25 mouse cellular contexts compared by ENCODE assay signal in the genomic region with DNA sequence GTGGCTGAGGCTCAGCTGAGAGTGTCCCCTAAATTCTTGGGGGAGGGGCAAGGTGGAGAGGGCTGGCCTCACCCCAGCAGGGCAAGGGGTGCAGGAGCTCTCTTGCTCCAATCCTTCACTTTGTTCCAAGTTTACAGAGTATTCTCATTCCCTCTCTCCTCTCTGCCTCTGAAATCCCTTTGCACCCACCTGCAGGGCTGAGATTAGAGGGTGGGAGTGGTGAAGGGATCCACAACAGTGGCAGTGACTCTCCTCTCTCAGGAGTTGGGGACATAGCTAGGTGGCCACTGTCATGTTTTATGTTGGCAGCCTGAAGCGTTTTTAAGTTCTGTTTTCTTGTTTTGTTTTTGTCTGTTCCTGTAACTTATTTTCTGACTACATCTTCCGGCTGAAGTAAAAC. TPM values are rescaled to one million over a fixed set of nuclear protein-coding genes. Genes with fewer than 3 reads are reported as not detected.
DNase-seq lines count a peak whose midpoint lies in the region; ATAC-seq and TF ChIP-seq lines count a peak whose summit lies in the region.
"Had no signal": no experiment of that assay in that cellular context is flagged by ENCODE, and none has a peak within 500 bp of the region (broad histone marks: within the 10 kb centered on the region; RNA-seq: fewer than 3 reads in every experiment).

No protein-coding gene starts in this region.

- H3K27ac ChIP-seq in heart, embryonic 11.5 days (ENCODE audit: low read depth, low read length) = no peak overlapping the region
- no peak overlapping the region for H3K27ac ChIP-seq in liver, embryonic 13.5 days
- no peak overlapping the region for H3K27ac ChIP-seq in liver, postnatal 0 days (ENCODE audit: low read depth)
- H3K27ac ChIP-seq in bone marrow, adult 2 months (ENCODE audit: control insufficient read depth, insufficient read depth, low read depth, low read length, poor library complexity) = peak overlapping the region; percentile 45
- H3K27ac ChIP-seq: embryonic facial prominence, embryonic 10.5 days; embryonic facial prominence, embryonic 12.5 days; forebrain, embryonic 13.5 days; forebrain, embryonic 15.5 days had no signal

- ATAC-seq in heart, embryonic 11.5 days (replicated peaks; ENCODE audit: insufficient number of reproducible peaks, low FRiP score, low TSS enrichment) = no peak
- ATAC-seq in liver, embryonic 13.5 days (ENCODE audit: low read depth) = 0 out of 2 replicates have a peak, but pooled peaks have one; percentile 11
- no peak for ATAC-seq in liver, postnatal 0 days
- ATAC-seq: activated CD4-positive, CD25-positive, alpha-beta regulatory T cell, adult 4 months; forebrain, embryonic 13.5 days; forebrain, embryonic 15.5 days; forebrain, postnatal 0 days; Patski had no signal

- 50% methylated on average over 2 of the region's 2 CpGs for WGBS in heart, embryonic 11.5 days (ENCODE audit: insufficient replicate concordance)
- 63% methylated on average over 2 of the region's 2 CpGs for WGBS in liver, embryonic 13.5 days (ENCODE audit: insufficient replicate concordance)
- 55% methylated on average over 2 of the region's 2 CpGs for WGBS in liver, postnatal 0 days (ENCODE audit: insufficient replicate concordance)
- WGBS in bone marrow, adult 2 months = 54% methylated on average over 2 of the region's 2 CpGs

- H3K9ac ChIP-seq in heart, embryonic 11.5 days (ENCODE audit: low read depth, low read length) = no peak overlapping the region
- no peak overlapping the region for H3K9ac ChIP-seq in liver, embryonic 13.5 days
- no peak overlapping the region for H3K9ac ChIP-seq in liver, postnatal 0 days (replicated peaks)
- H3K9ac ChIP-seq: embryonic facial prominence, embryonic 12.5 days; forebrain, embryonic 13.5 days; forebrain, embryonic 15.5 days; forebrain, postnatal 0 days had no signal

- TF ChIP-seq EP300 in liver, postnatal 0 days (IDR thresholded peaks at IDR 0.05; ENCODE audit: low read depth) = no peak

- peaks cover 6% of the 10 kb centered on the region; the same call in 1 of the 2 replicates for H3K4me1 ChIP-seq in heart, embryonic 11.5 days (ENCODE audit: control insufficient read depth, insufficient read depth, low read length)
- peaks cover 8% of the 10 kb centered on the region for H3K4me1 ChIP-seq in liver, embryonic 13.5 days (replicated peaks)
- peaks cover 7% of the 10 kb centered on the region for H3K4me1 ChIP-seq in liver, postnatal 0 days (ENCODE audit: insufficient read depth)
- H3K4me1 ChIP-seq in bone marrow, adult 2 months (ENCODE audit: control insufficient read depth, insufficient read depth, low read length) = peaks cover 2% of the 10 kb centered on the region; the same call in 1 of the 2 replicates
- H3K4me1 ChIP-seq: forebrain, embryonic 15.5 days had no signal

- H3K4me2 ChIP-seq in heart, embryonic 11.5 days = no peak overlapping the region
- H3K4me2 ChIP-seq in liver, embryonic 13.5 days = no peak overlapping the region
- no peak overlapping the region for H3K4me2 ChIP-seq in liver, postnatal 0 days (ENCODE audit: low read depth, low read length)
- H3K4me2 ChIP-seq: embryonic facial prominence, embryonic 12.5 days; forebrain, embryonic 13.5 days; forebrain, embryonic 15.5 days had no signal

- H3K9me3 ChIP-seq in heart, embryonic 11.5 days (replicated peaks; ENCODE audit: control insufficient read depth, low read length) = no peaks in the 10 kb centered on the region
- no peaks in the 10 kb centered on the region for H3K9me3 ChIP-seq in liver, embryonic 13.5 days (replicated peaks)
- H3K9me3 ChIP-seq in liver, postnatal 0 days (ENCODE audit: low read length) = no peaks in the 10 kb centered on the region
- H3K9me3 ChIP-seq: embryonic facial prominence, embryonic 10.5 days; embryonic facial prominence, embryonic 12.5 days; forebrain, embryonic 13.5 days; forebrain, embryonic 15.5 days; G1E had no signal

- no peak for TF ChIP-seq POLR2A in bone marrow, adult 2 months (IDR thresholded peaks at IDR 0.05; ENCODE audit: borderline replicate concordance, control insufficient read depth, low read depth, low read length)

- no peak for TF ChIP-seq CTCF in liver, postnatal 0 days (IDR thresholded peaks at IDR 0.05; ENCODE audit: low read depth)
- TF ChIP-seq CTCF in bone marrow, adult 2 months (IDR thresholded peaks at IDR 0.05; ENCODE audit: control insufficient read depth, insufficient read depth, low read length) = no peak

- H3K4me3 ChIP-seq in heart, embryonic 11.5 days (ENCODE audit: low read depth, low read length) = no peak overlapping the region
- no peak overlapping the region for H3K4me3 ChIP-seq in liver, embryonic 13.5 days (replicated peaks)
- no peak overlapping the region for H3K4me3 ChIP-seq in liver, postnatal 0 days (ENCODE audit: low read depth, low read length)
- H3K4me3 ChIP-seq in bone marrow, adult 2 months (replicated peaks; ENCODE audit: control insufficient read depth, low read depth, low read length) = no peak overlapping the region
- H3K4me3 ChIP-seq: embryonic facial prominence, embryonic 10.5 days; embryonic facial prominence, embryonic 12.5 days; forebrain, embryonic 13.5 days; forebrain, embryonic 15.5 days had no signal

- DNase-seq in heart, adult 11 months = peak; percentile 62
- DNase-seq in liver, embryonic 13.5 days = no peak
- no peak for DNase-seq in liver, postnatal 0 days
- peak; percentile 75 for DNase-seq in A20 (ENCODE audit: low read depth, low spot score)
- no peak for DNase-seq in lung, postnatal 4 days
- no peak for DNase-seq in urinary bladder, postnatal 10 days (ENCODE audit: low spot score)
- DNase-seq: adrenal gland, adult 8-10 months; adrenal gland, postnatal 14 days; adrenal gland, postnatal 36 days; cerebellum, adult 11 months; cerebellum, adult 18-20 months; cerebellum, adult 8-10 months; cerebellum, adult 9-11 months; cerebellum, postnatal 25 days; forebrain, postnatal 0 days had no signal

- H3K36me3 ChIP-seq in heart, embryonic 11.5 days (ENCODE audit: control insufficient read depth, insufficient read depth, low read length) = no peaks in the 10 kb centered on the region
- H3K36me3 ChIP-seq in liver, embryonic 13.5 days = no peaks in the 10 kb centered on the region
- no peaks in the 10 kb centered on the region; the same call in 1 of the 2 replicates for H3K36me3 ChIP-seq in liver, postnatal 0 days (replicated peaks; ENCODE audit: insufficient read depth, low read length)
- H3K36me3 ChIP-seq: embryonic facial prominence, embryonic 10.5 days; embryonic facial prominence, embryonic 12.5 days; forebrain, embryonic 15.5 days; G1E had no signal

- H3K27me3 ChIP-seq in heart, embryonic 11.5 days (ENCODE audit: control insufficient read depth, insufficient read depth, low read length) = no peaks in the 10 kb centered on the region; the same call in 1 of the 2 replicates
- no peaks in the 10 kb centered on the region; the same call in 1 of the 2 replicates for H3K27me3 ChIP-seq in liver, embryonic 13.5 days
- H3K27me3 ChIP-seq in liver, postnatal 0 days (ENCODE audit: insufficient read depth, low read length) = no peaks in the 10 kb centered on the region
- H3K27me3 ChIP-seq: forebrain, embryonic 15.5 days; Patski had no signal

RNA-seq across cellular contexts. Expression of a gene that starts 13.5 kb away (rescaled TPM):
- polyA plus RNA-seq in heart, embryonic 11.5 days (2014; fragmentation: Nextera tagmentation; extraction: Ambion mirVana) = 0.44 and 0.72 TPM in 2 replicates
- 1.0 TPM in 2 replicates for polyA plus RNA-seq in liver, embryonic 13.5 days (2015; fragmentation: Nextera tagmentation; extraction: Ambion mirVana)
- polyA plus RNA-seq in liver, postnatal 0 days (2015; fragmentation: Nextera tagmentation; extraction: Ambion mirVana) = 0.85 and 0.92 TPM in 2 replicates
- polyA plus RNA-seq in bone marrow, adult 2 months (2011; ENCODE audit: insufficient read depth, insufficient read length, low replicate concordance, missing spikeins) = 3.1 and 4.7 TPM in 2 replicates

RNA-seq across cellular contexts. Expression of a gene that starts 18.5 kb away (rescaled TPM):
- polyA plus RNA-seq in heart, embryonic 11.5 days (2014; fragmentation: Nextera tagmentation; extraction: Ambion mirVana) = 27.6 and 28.2 TPM in 2 replicates
- polyA plus RNA-seq in liver, embryonic 13.5 days (2015; fragmentation: Nextera tagmentation; extraction: Ambion mirVana) = 23.4 and 25.9 TPM in 2 replicates
- polyA plus RNA-seq in liver, postnatal 0 days (2015; fragmentation: Nextera tagmentation; extraction: Ambion mirVana) = 10.9 and 11.5 TPM in 2 replicates
- 10.2 and 24.4 TPM in 2 replicates for polyA plus RNA-seq in bone marrow, adult 2 months (2011; ENCODE audit: insufficient read depth, insufficient read length, low replicate concordance, missing spikeins)

RNA-seq across cellular contexts. Expression of a gene that starts 19.0 kb away (rescaled TPM):
- 0.46 TPM in 1 of 2 replicates, not detected in the other for polyA plus RNA-seq in heart, embryonic 11.5 days (2014; fragmentation: Nextera tagmentation; extraction: Ambion mirVana)
- polyA plus RNA-seq in liver, embryonic 13.5 days (2015; fragmentation: Nextera tagmentation; extraction: Ambion mirVana) = 0.33 and 0.64 TPM in 2 replicates
- 0.70 and 0.75 TPM in 2 replicates for polyA plus RNA-seq in liver, postnatal 0 days (2015; fragmentation: Nextera tagmentation; extraction: Ambion mirVana)
- polyA plus RNA-seq in bone marrow, adult 2 months (2011; ENCODE audit: insufficient read depth, insufficient read length, low replicate concordance, missing spikeins) = not detected in 2 replicates
- polyA plus RNA-seq: activated CD4-positive, CD25-positive, alpha-beta regulatory T cell, adult 4 months; C2C12; Patski had no signal

RNA-seq across cellular contexts. Expression of a gene that starts 34.0 kb away (rescaled TPM):
- 0.32 TPM in 1 of 2 replicates, not detected in the other for polyA plus RNA-seq in heart, embryonic 11.5 days (2014; fragmentation: Nextera tagmentation; extraction: Ambion mirVana)
- polyA plus RNA-seq in liver, embryonic 13.5 days (2015; fragmentation: Nextera tagmentation; extraction: Ambion mirVana) = not detected in 2 replicates
- 0.05 TPM in 1 of 2 replicates, not detected in the other for polyA plus RNA-seq in liver, postnatal 0 days (2015; fragmentation: Nextera tagmentation; extraction: Ambion mirVana)
- not detected in 2 replicates for polyA plus RNA-seq in bone marrow, adult 2 months (2011; ENCODE audit: insufficient read depth, insufficient read length, low replicate concordance, missing spikeins)
- polyA plus RNA-seq: C2C12, G1E had no signal

RNA-seq across cellular contexts. Expression of a gene that starts 51.0 kb away (rescaled TPM):
- 0.77 and 0.99 TPM in 2 replicates for polyA plus RNA-seq in heart, embryonic 11.5 days (2014; fragmentation: Nextera tagmentation; extraction: Ambion mirVana)
- 0.08 and 0.12 TPM in 2 replicates for polyA plus RNA-seq in liver, embryonic 13.5 days (2015; fragmentation: Nextera tagmentation; extraction: Ambion mirVana)
- polyA plus RNA-seq in liver, postnatal 0 days (2015; fragmentation: Nextera tagmentation; extraction: Ambion mirVana) = not detected in 2 replicates
- polyA plus RNA-seq in bone marrow, adult 2 months (2011; ENCODE audit: insufficient read depth, insufficient read length, low replicate concordance, missing spikeins) = 6.3 TPM in 1 of 2 replicates, not detected in the other
- polyA plus RNA-seq: G1E, Patski had no signal

Comparison
In these comparisons a context has a peak if more than half of its experiments do, and no peak if none do; other contexts are left out.
1. DNase-seq: peak in heart, adult 11 months (single experiment) and A20 (single experiment); none in liver, embryonic 13.5 days (single experiment), liver, postnatal 0 days (single experiment), lung, postnatal 4 days (0 of 2) and urinary bladder, postnatal 10 days (single experiment).